Mouse (Mus musculus): ENCODE measurements around the gene Cemip2. TPM values are rescaled to one million over a fixed set of nuclear protein-coding genes. Genes with fewer than 3 reads are reported as not detected.

The Cemip2 gene
- polyA plus RNA-seq, 1 experiment from 2014 or later: 57.1 TPM

- Histone ChIP-seq H3K9me3 (ENCODE audit: control insufficient read depth, low read length) (no peaks in the 10 kb centered on the region), H3K4me3 (ENCODE audit: control insufficient read depth in 1 of 2, insufficient read depth in 1 of 2, low read depth in 1 of 2, low read length in 2 of 2) (no peak overlapping the region), H3K4me2 (ENCODE audit: low read length) (no peak overlapping the region), H3K9ac (ENCODE audit: low read length) (no peak overlapping the region), H3K27ac (replicated peaks in 1 of 2; ENCODE audit: control insufficient read depth in 1 of 2, insufficient read depth in 1 of 2, low read depth in 2 of 2, low read length in 2 of 2) (no peak overlapping the region), H3K36me3 (ENCODE audit: control insufficient read depth, insufficient read depth, low read length) (no peaks in the 10 kb centered on the region), H3K4me1 (ENCODE audit: control insufficient read depth in 2 of 2, insufficient read depth in 2 of 2, low read length in 2 of 2) (peaks cover 7 to 17% of the 10 kb centered on the region in 2 experiments; a peak in 3 of 4 replicates), H3K27me3 (ENCODE audit: control insufficient read depth, insufficient read depth, low read length) (no peaks in the 10 kb centered on the region)
- 59% methylated on average over 9 of the region's 9 CpGs for WGBS
- no peak for ATAC-seq (ENCODE audit: insufficient number of reproducible peaks, insufficient read depth, low FRiP score, low read depth)
Measured at GRCm38 (mm10) chr19:21767500-21768045, 10.6 kb upstream of the Cemip2 start.

DNA sequence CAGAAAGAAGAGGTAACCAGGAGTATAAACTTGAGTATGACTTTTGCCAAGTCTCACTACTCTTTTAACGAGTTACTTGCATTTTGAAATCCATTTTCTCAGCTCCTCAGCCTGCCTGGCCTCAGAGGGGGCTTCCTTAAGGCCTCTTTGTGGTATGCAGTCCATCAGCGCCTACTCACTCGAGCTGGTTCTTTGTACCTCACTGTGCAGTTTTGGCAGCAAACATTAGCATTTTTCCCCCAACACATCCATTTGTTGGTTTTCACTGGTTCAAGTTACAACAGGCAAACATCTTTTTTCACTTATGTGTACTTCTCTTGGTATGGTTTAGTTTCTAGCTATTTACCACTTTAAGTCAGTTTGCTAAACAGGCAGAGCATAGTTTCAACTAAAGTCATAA lies 8.3 kb upstream of the Cemip2 start:
- no peaks in the 10 kb centered on the region for H3K36me3 ChIP-seq (ENCODE audit: control insufficient read depth, insufficient read depth, low read length)
- H3K9me3 ChIP-seq (ENCODE audit: control insufficient read depth, low read length): no peaks in the 10 kb centered on the region
- no peak overlapping the region for H3K4me2 ChIP-seq (ENCODE audit: low read length)
- peaks cover 12 to 16% of the 10 kb centered on the region in 2 experiments for H3K4me1 ChIP-seq (ENCODE audit: control insufficient read depth in 2 of 2, insufficient read depth in 2 of 2, low read length in 2 of 2)
- H3K27ac ChIP-seq (replicated peaks in 1 of 2; ENCODE audit: control insufficient read depth in 1 of 2, insufficient read depth in 1 of 2, low read depth in 2 of 2, low read length in 2 of 2): no peak overlapping the region
- H3K4me3 ChIP-seq (ENCODE audit: control insufficient read depth in 1 of 2, insufficient read depth in 1 of 2, low read depth in 1 of 2, low read length in 2 of 2): no peak overlapping the region
- WGBS: 75% methylated on average over 3 of the region's 3 CpGs
- no peak overlapping the region for H3K9ac ChIP-seq (ENCODE audit: low read length)
- no peaks in the 10 kb centered on the region for H3K27me3 ChIP-seq (ENCODE audit: control insufficient read depth, insufficient read depth, low read length)
- no peak for ATAC-seq (ENCODE audit: insufficient number of reproducible peaks, insufficient read depth, low FRiP score, low read depth)

- 92% methylated on average over 1 of the region's 1 CpGs for WGBS
- Histone ChIP-seq H3K4me1 (ENCODE audit: control insufficient read depth in 2 of 2, insufficient read depth in 2 of 2, low read length in 2 of 2) (peaks cover 15 to 25% of the 10 kb centered on the region in 2 experiments), H3K4me2 (ENCODE audit: low read length) (no peak overlapping the region), H3K27ac (replicated peaks in 1 of 2; ENCODE audit: control insufficient read depth in 1 of 2, insufficient read depth in 1 of 2, low read depth in 2 of 2, low read length in 2 of 2) (no peak overlapping the region), H3K27me3 (ENCODE audit: control insufficient read depth, insufficient read depth, low read length) (no peaks in the 10 kb centered on the region), H3K9ac (ENCODE audit: low read length) (no peak overlapping the region), H3K4me3 (ENCODE audit: control insufficient read depth in 1 of 2, insufficient read depth in 1 of 2, low read depth in 1 of 2, low read length in 2 of 2) (no peak overlapping the region), H3K36me3 (ENCODE audit: control insufficient read depth, insufficient read depth, low read length) (no peaks in the 10 kb centered on the region), H3K9me3 (ENCODE audit: control insufficient read depth, low read length) (no peaks in the 10 kb centered on the region)
- no peak for ATAC-seq (ENCODE audit: insufficient number of reproducible peaks, insufficient read depth, low FRiP score, low read depth)
Measured at GRCm38 (mm10) chr19:21771586-21771985, 6.6 kb upstream of the Cemip2 start.

GRCm38 (mm10) chr19:21773621-21774020 lies 4.5 kb upstream of the Cemip2 start:
- peak overlapping the region in 1 of 2 experiments; percentile 50; a peak in 3 of 4 replicates for H3K27ac ChIP-seq (replicated peaks in 1 of 2; ENCODE audit: control insufficient read depth in 1 of 2, insufficient read depth in 1 of 2, low read depth in 2 of 2, low read length in 2 of 2)
- H3K36me3 ChIP-seq (ENCODE audit: control insufficient read depth, insufficient read depth, low read length): no peaks in the 10 kb centered on the region
- no peak overlapping the region for H3K9ac ChIP-seq (ENCODE audit: low read length)
- no peaks in the 10 kb centered on the region for H3K9me3 ChIP-seq (ENCODE audit: control insufficient read depth, low read length)
- H3K4me1 ChIP-seq (ENCODE audit: control insufficient read depth in 2 of 2, insufficient read depth in 2 of 2, low read length in 2 of 2): peaks cover 20 to 32% of the 10 kb centered on the region in 2 experiments
- H3K27me3 ChIP-seq (ENCODE audit: control insufficient read depth, insufficient read depth, low read length): no peaks in the 10 kb centered on the region
- no peak overlapping the region for H3K4me2 ChIP-seq (ENCODE audit: low read length)
- H3K4me3 ChIP-seq (ENCODE audit: control insufficient read depth in 1 of 2, insufficient read depth in 1 of 2, low read depth in 1 of 2, low read length in 2 of 2): no peak overlapping the region
- WGBS: 19% methylated on average over 6 of the region's 6 CpGs
- ATAC-seq (ENCODE audit: insufficient number of reproducible peaks, insufficient read depth, low FRiP score, low read depth): no peak

GRCm38 (mm10) chr19:21775629-21776028 lies 2.5 kb upstream of the Cemip2 start:
- H3K4me3 ChIP-seq (ENCODE audit: control insufficient read depth in 1 of 2, insufficient read depth in 1 of 2, low read depth in 1 of 2, low read length in 2 of 2): no peak overlapping the region
- no peaks in the 10 kb centered on the region for H3K9me3 ChIP-seq (ENCODE audit: control insufficient read depth, low read length)
- no peak overlapping the region for H3K27ac ChIP-seq (replicated peaks in 1 of 2; ENCODE audit: control insufficient read depth in 1 of 2, insufficient read depth in 1 of 2, low read depth in 2 of 2, low read length in 2 of 2)
- 60% methylated on average over 4 of the region's 4 CpGs for WGBS
- no peak for ATAC-seq (ENCODE audit: insufficient number of reproducible peaks, insufficient read depth, low FRiP score, low read depth)
- no peak overlapping the region for H3K4me2 ChIP-seq (ENCODE audit: low read length)
- H3K27me3 ChIP-seq (ENCODE audit: control insufficient read depth, insufficient read depth, low read length): no peaks in the 10 kb centered on the region
- H3K4me1 ChIP-seq (ENCODE audit: control insufficient read depth in 2 of 2, insufficient read depth in 2 of 2, low read length in 2 of 2): peaks cover 23 to 44% of the 10 kb centered on the region in 2 experiments
- peaks cover 4% of the 10 kb centered on the region; the same call in 1 of the 2 replicates for H3K36me3 ChIP-seq (ENCODE audit: control insufficient read depth, insufficient read depth, low read length)
- no peak overlapping the region for H3K9ac ChIP-seq (ENCODE audit: low read length)

DNA sequence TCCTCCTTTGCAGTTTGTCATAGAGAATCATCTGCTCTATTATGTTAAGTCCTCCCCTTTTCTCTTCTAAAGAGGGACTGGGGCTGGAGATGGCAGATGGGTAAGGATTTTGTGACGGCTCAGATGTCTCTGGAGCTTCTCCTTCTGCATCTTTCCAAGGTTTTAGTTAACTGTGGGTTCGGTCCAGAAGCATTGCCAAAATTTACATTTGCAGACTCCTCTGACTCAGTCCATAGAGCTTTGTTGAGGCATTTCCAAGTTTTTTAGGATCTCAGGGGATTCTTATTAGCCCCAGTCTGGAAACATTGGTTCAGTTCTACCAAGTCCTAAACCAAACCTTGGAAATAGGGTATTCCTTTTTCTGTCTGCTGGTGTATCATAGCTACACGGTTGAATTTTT lies 1.5 kb upstream of the Cemip2 start:
- no peak overlapping the region for H3K4me2 ChIP-seq (ENCODE audit: low read length)
- no peak overlapping the region for H3K27ac ChIP-seq (replicated peaks in 1 of 2; ENCODE audit: control insufficient read depth in 1 of 2, insufficient read depth in 1 of 2, low read depth in 2 of 2, low read length in 2 of 2)
- H3K4me1 ChIP-seq (ENCODE audit: control insufficient read depth in 2 of 2, insufficient read depth in 2 of 2, low read length in 2 of 2): peaks cover 31 to 54% of the 10 kb centered on the region in 2 experiments
- no peak for ATAC-seq (ENCODE audit: insufficient number of reproducible peaks, insufficient read depth, low FRiP score, low read depth)
- no peak overlapping the region for H3K9ac ChIP-seq (ENCODE audit: low read length)
- no peaks in the 10 kb centered on the region for H3K9me3 ChIP-seq (ENCODE audit: control insufficient read depth, low read length)
- H3K36me3 ChIP-seq (ENCODE audit: control insufficient read depth, insufficient read depth, low read length): peaks cover 4% of the 10 kb centered on the region; the same call in 1 of the 2 replicates
- H3K27me3 ChIP-seq (ENCODE audit: control insufficient read depth, insufficient read depth, low read length): no peaks in the 10 kb centered on the region
- no peak overlapping the region for H3K4me3 ChIP-seq (ENCODE audit: control insufficient read depth in 1 of 2, insufficient read depth in 1 of 2, low read depth in 1 of 2, low read length in 2 of 2)
- WGBS: 75% methylated on average over 3 of the region's 3 CpGs

GRCm38 (mm10) chr19:21777171-21777731 lies 891 bp upstream of the Cemip2 start:
- Histone ChIP-seq H3K4me3 (ENCODE audit: control insufficient read depth in 1 of 2, insufficient read depth in 1 of 2, low read depth in 1 of 2, low read length in 2 of 2) (peak overlapping the region; percentile 86 to 88; a peak in 3 of 4 replicates), H3K4me1 (ENCODE audit: control insufficient read depth in 2 of 2, insufficient read depth in 2 of 2, low read length in 2 of 2) (peaks cover 31 to 58% of the 10 kb centered on the region in 2 experiments), H3K27me3 (ENCODE audit: control insufficient read depth, insufficient read depth, low read length) (no peaks in the 10 kb centered on the region), H3K27ac (replicated peaks in 1 of 2; ENCODE audit: control insufficient read depth in 1 of 2, insufficient read depth in 1 of 2, low read depth in 2 of 2, low read length in 2 of 2) (peak overlapping the region in 1 of 2 experiments; percentile 92; a peak in 1 of 4 replicates), H3K36me3 (ENCODE audit: control insufficient read depth, insufficient read depth, low read length) (peaks cover 4% of the 10 kb centered on the region; the same call in 1 of the 2 replicates), H3K9me3 (ENCODE audit: control insufficient read depth, low read length) (no peaks in the 10 kb centered on the region), H3K4me2 (ENCODE audit: low read length) (peak overlapping the region; percentile 77), H3K9ac (ENCODE audit: low read length) (no peak overlapping the region; the same call in 1 of the 2 replicates)
- ATAC-seq (ENCODE audit: insufficient number of reproducible peaks, insufficient read depth, low FRiP score, low read depth): no peak
- WGBS: 26% methylated on average over 20 of the region's 20 CpGs
